Mouse (Mus musculus) CH12.LX (cell line): Measurements from ENCODE around the gene Vps13a. TPM values are rescaled to one million over a fixed set of nuclear protein-coding genes. Genes with fewer than 3 reads are reported as not detected.
"Not testable (repeated sequence)": the region's sequence is repeated elsewhere in the genome, so short reads cannot be mapped to it uniquely, and the experiment has no call there.

Experiments used
- DNase-seq: peaks from one replicate; pipeline ENCODE4 v3.0.0-alpha.2; 2013; ENCODE audit errors: extremely low read depth
- H3K27ac ChIP-seq: 2 replicates; pipeline ENCODE4 v1.5.1; 2012; ENCODE audit warnings: low read depth, mild to moderate bottlenecking, control low read depth, moderate library complexity; ENCODE audit not compliant: insufficient read depth
- H3K27me3 ChIP-seq: replicated peaks from 2 replicates; pipeline ENCODE3; 2012; ENCODE audit warnings: inconsistent platforms
- H3K36me3 ChIP-seq, 2 experiments: replicated peaks in 1 of 2; 2 replicates each; pipeline versions ENCODE3 to v1.6.1; 2012; ENCODE audit warnings: inconsistent platforms in 1 of 2, low read length in 1 of 2, mild to moderate bottlenecking in 1 of 2, mixed read lengths in 1 of 2, moderate library complexity in 1 of 2; ENCODE audit not compliant: control insufficient read depth in 1 of 2, insufficient read depth in 1 of 2
- H3K4me1 ChIP-seq, 2 experiments: 2 replicates each; pipeline ENCODE4 v1.6.1; 2012; ENCODE audit warnings: inconsistent platforms in 1 of 2, moderate library complexity in 1 of 2; ENCODE audit not compliant: insufficient read depth in 2 of 2, control insufficient read depth in 1 of 2
- H3K4me2 ChIP-seq: 2 replicates; pipeline ENCODE4 v1.6.1; 2012; ENCODE audit warnings: low read depth, mild to moderate bottlenecking, control low read depth; ENCODE audit not compliant: poor library complexity, insufficient read depth, severe bottlenecking
- H3K4me3 ChIP-seq, 3 experiments: fragments of 150-350 bp in 1 of 3; sonication (generic) in 1 of 3; replicated peaks in 1 of 3; 2 replicates each; pipeline versions ENCODE3 to v1.5.1; 2011 to 2012; ENCODE audit warnings: low read depth in 2 of 3, low read length in 2 of 3, mild to moderate bottlenecking in 2 of 3, moderate library complexity in 2 of 3, control low read depth in 1 of 3, improper control_type of control experiment in 1 of 3, inconsistent platforms in 1 of 3, mixed read lengths in 1 of 3; ENCODE audit not compliant: poor library complexity in 1 of 3
- H3K79me2 ChIP-seq: replicated peaks from 2 replicates; pipeline ENCODE4 v1.6.1; 2012; ENCODE audit warnings: mild to moderate bottlenecking, moderate library complexity; ENCODE audit not compliant: control insufficient read depth, poor library complexity, insufficient read depth, severe bottlenecking; ENCODE audit errors: extremely low read depth
- H3K9ac ChIP-seq: 2 replicates; pipeline ENCODE4 v1.6.1; 2012; ENCODE audit warnings: low read depth, mild to moderate bottlenecking, control low read depth, moderate library complexity; ENCODE audit not compliant: insufficient read depth
- H3K9me3 ChIP-seq: replicated peaks from 2 replicates; pipeline ENCODE3; 2012; ENCODE audit warnings: low read length, inconsistent platforms, mixed read lengths
- BHLHE40 ChIP-seq: IDR thresholded peaks from 2 replicates; pipeline ENCODE4 v1.6.1; 2011; ENCODE audit warnings: mild to moderate bottlenecking, low read depth, low read length, improper control_type of control experiment
- CHD1 ChIP-seq: IDR thresholded peaks from 2 replicates; pipeline ENCODE4 v1.6.1; 2012; ENCODE audit warnings: low read depth, low read length, improper control_type of control experiment, inconsistent platforms
- CHD2 ChIP-seq: IDR thresholded peaks from 2 replicates; pipeline ENCODE4 v1.6.1; 2011; ENCODE audit warnings: low read length, improper control_type of control experiment
- CTCF ChIP-seq, 2 experiments: IDR thresholded peaks in 1 of 2; conservative IDR thresholded peaks in 1 of 2; 2 replicates each; pipeline ENCODE4 v1.5.1; 2011 to 2012; ENCODE audit warnings: low read depth in 2 of 2, low read length in 2 of 2, improper control_type of control experiment in 1 of 2, inconsistent platforms in 1 of 2, mild to moderate bottlenecking in 1 of 2, moderate library complexity in 1 of 2
- EP300 ChIP-seq: IDR thresholded peaks from 2 replicates; pipeline ENCODE4 v1.6.1; 2011; ENCODE audit warnings: low read length, improper control_type of control experiment
- HCFC1 ChIP-seq: IDR thresholded peaks from 2 replicates; pipeline ENCODE4 v1.6.1; 2012; ENCODE audit warnings: low read depth, mild to moderate bottlenecking, inconsistent platforms, low read length, improper control_type of control experiment
- IRF4 ChIP-seq: IDR thresholded peaks from 2 replicates; pipeline ENCODE4 v1.6.1; 2014; ENCODE audit warnings: low read depth, mild to moderate bottlenecking, inconsistent platforms, low read length, improper control_type of control experiment
- JUN ChIP-seq: IDR thresholded peaks from 2 replicates; pipeline ENCODE4 v1.6.1; 2011; ENCODE audit warnings: low read depth, mild to moderate bottlenecking, low read length, improper control_type of control experiment, moderate library complexity; ENCODE audit not compliant: insufficient read depth
- MAX ChIP-seq: IDR thresholded peaks from 2 replicates; pipeline ENCODE4 v1.6.1; 2011; ENCODE audit warnings: low read length, improper control_type of control experiment
- MXI1 ChIP-seq: IDR thresholded peaks from 2 replicates; pipeline ENCODE4 v1.6.1; 2011; ENCODE audit warnings: mild to moderate bottlenecking, low read depth, low read length, improper control_type of control experiment
- MYC ChIP-seq: IDR thresholded peaks from 2 replicates; pipeline ENCODE4 v1.6.1; 2011; ENCODE audit warnings: low read depth, mild to moderate bottlenecking, improper control_type of control experiment, low read length
- NELFE ChIP-seq: IDR thresholded peaks from 2 replicates; pipeline ENCODE4 v1.6.1; 2011; ENCODE audit warnings: low read depth, low read length, improper control_type of control experiment
- NRF1 ChIP-seq: IDR thresholded peaks from 2 replicates; pipeline ENCODE4 v1.6.1; 2014; ENCODE audit warnings: low read depth, mild to moderate bottlenecking, inconsistent platforms, low read length, improper control_type of control experiment, moderate library complexity
- PAX5 ChIP-seq: IDR thresholded peaks from 2 replicates; pipeline ENCODE4 v1.6.1; 2012; ENCODE audit warnings: low read length, inconsistent platforms, mixed read lengths
- RAD21 ChIP-seq: IDR thresholded peaks from 2 replicates; pipeline ENCODE4 v1.6.1; 2011; ENCODE audit warnings: low read depth, mild to moderate bottlenecking, low read length, improper control_type of control experiment, moderate library complexity
- RCOR1 ChIP-seq: conservative IDR thresholded peaks from 2 replicates; pipeline ENCODE4 v1.6.1; 2012; ENCODE audit warnings: low read depth, mild to moderate bottlenecking, inconsistent platforms, low read length, improper control_type of control experiment
- SIN3A ChIP-seq: IDR thresholded peaks from 2 replicates; pipeline ENCODE4 v1.6.1; 2012; ENCODE audit warnings: low read length, improper control_type of control experiment, inconsistent platforms
- SMC3 ChIP-seq: IDR thresholded peaks from 2 replicates; pipeline ENCODE4 v1.6.1; 2011; ENCODE audit warnings: low read depth, low read length, improper control_type of control experiment
- UBTF ChIP-seq: IDR thresholded peaks from 2 replicates; pipeline ENCODE4 v1.6.1; 2012; ENCODE audit warnings: low read depth, mild to moderate bottlenecking, inconsistent platforms, low read length, improper control_type of control experiment, moderate library complexity
- USF2 ChIP-seq: conservative IDR thresholded peaks from 2 replicates; pipeline ENCODE4 v1.6.1; 2011; ENCODE audit warnings: low read depth, low read length, improper control_type of control experiment
- ZKSCAN1 ChIP-seq: IDR thresholded peaks from 2 replicates; pipeline ENCODE4 v1.6.1; 2012; ENCODE audit warnings: low read depth, inconsistent platforms, low read length, improper control_type of control experiment, borderline replicate concordance
- ZNF384 ChIP-seq: IDR thresholded peaks from 2 replicates; pipeline ENCODE4 v1.6.1; 2012; ENCODE audit warnings: low read depth, low read length, improper control_type of control experiment, inconsistent platforms
- dilution Hi-C: fragments of 300-500 bp; cut with MboI; formaldehyde crosslinking; loops from 2 replicates; pipeline ENCODE4 v1.14.3; 2020; ENCODE audit warnings: low sequenced_read_pairs; ENCODE audit not compliant: extremely low pct_unique_long_range_greater_than_20kb, extremely low pct_ligation_motif_present
- in situ Hi-C: fragments of 300-500 bp; cut with MboI; formaldehyde crosslinking; loops from 3 replicates; pipeline ENCODE4 v1.14.3; 2019; ENCODE audit warnings: low sequenced_read_pairs, low pct_ligation_motif_present, low pct_unique_long_range_greater_than_20kb, mixed read lengths
- polyA plus RNA-seq: library from polyadenylated mRNA; unstranded; fragments of >175 nt; gene quantifications from 2 replicates; pipeline ENCODE4 v1.2.1, GENCODE M21; 2012; ENCODE audit warnings: low read depth; ENCODE audit not compliant: insufficient read length
- total RNA-seq, 2 experiments: library from RNA; depleted of rRNA; stranded (reverse); fragments of 300-350 nt in 1 of 2; fragments of >200 nt in 1 of 2; gene quantifications; 2 replicates each; pipeline ENCODE4 v1.2.3; 2012 to 2014

Gene Vps13a
- total and polyA plus RNA-seq, 3 experiments, result 32.5 to 36.7 (median 35.9) TPM

DNA sequence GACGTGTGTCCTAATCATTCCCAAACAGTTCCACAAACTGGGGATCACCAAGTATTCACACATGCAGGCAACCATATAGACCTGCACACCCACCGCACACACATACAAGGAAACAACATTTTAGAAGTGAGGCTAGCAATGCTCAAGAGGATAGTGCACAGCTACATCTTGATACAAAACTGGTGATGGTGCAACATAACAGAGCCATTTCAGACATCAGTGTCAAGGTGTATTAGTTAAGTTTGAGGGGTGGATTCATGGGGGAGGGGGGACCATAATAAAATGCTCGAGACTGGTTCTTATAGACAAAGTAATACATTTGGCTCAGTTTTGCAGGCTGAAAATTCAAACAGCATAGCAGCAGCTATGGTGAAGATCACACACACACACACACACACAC lies 2.8 kb downstream of the Vps13a start:
- Histone ChIP-seq H3K27me3 (peaks cover 3% of the 10 kb centered on the region), H3K4me2 (peak overlapping the region; percentile 96), H3K36me3 (peaks cover 0 to 3% of the 10 kb centered on the region in 2 experiments), H3K4me3 (peak overlapping the region; percentile 63 to 91 (median 86)), H3K27ac (peak overlapping the region; percentile 8; the same call in 1 of the 2 replicates), H3K79me2 (peaks cover 55% of the 10 kb centered on the region), H3K9ac (peak overlapping the region; percentile 69), H3K9me3 (no peaks in the 10 kb centered on the region), H3K4me1 (peaks cover 10 to 31% of the 10 kb centered on the region in 2 experiments)
- dilution Hi-C loops, result no loop called here
- in situ Hi-C loops, result loop anchor here (10.0 kb wide), 1 partner anchor 183 kb away; no protein-coding TSS in a partner anchor
- no peak for DNase-seq
- TF ChIP-seq PAX5 (no peak), CHD1 (no peak), RCOR1 (no peak), SIN3A (no peak), NELFE (no peak), HCFC1 (no peak), USF2 (no peak), JUN (no peak), ZNF384 (no peak), SMC3 (no peak)

DNA sequence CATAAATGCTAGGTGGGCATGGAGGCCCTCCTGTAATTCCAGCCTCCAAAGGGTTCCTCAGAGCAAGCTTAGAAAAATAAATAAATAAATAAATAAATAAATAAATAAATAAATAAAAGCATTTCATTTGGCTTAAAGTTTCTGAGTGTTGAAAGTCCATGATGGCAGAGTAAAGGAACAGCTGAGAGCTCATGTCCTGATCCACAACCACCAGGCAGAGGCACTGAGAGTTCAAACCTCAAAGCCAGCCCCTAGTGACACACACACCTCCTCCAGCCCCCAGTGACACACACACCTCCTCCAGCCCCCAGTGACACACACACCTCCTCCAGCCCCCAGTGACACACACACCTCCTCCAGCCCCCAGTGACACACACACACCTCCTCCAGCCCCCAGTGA lies 3.3 kb downstream of the Vps13a start:
- not testable (repeated sequence) for H3K27ac ChIP-seq

DNA sequence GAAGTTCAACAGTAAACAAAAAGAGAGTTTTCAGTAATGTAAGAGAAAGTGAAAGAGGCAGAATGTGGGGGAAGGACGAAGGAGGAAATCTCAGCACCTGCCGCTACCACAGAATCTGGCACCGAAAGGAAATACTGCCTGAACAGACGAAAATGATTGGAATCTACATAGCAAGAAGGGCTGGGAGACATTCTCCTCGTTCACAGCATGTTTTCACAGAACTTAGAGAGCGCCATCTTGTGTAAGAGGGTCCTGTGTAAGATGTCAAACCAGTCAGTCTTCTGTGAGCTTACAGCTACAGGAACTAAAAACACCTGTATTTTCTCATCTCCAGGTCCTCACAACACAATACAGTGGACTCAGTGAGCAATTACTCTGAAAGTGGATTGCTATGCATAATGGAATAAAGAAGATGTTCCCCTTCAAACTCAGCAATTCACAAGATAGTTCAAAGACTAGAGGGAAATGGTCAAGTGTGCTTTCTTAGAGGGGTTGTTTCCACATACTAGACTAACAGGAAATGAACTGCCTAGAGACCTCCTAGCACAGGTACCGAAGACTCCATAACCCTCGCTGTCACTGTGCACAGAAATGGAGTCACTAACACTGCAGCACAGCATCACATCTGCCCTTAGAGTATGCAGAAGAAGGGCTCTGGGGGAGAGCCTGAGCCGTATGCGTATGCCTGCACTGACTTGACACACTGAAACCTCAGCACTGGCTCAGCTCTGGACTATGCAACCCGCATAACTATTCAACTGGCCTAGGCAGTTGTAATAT lies 7.3 kb downstream of the Vps13a start:
- Histone ChIP-seq H3K4me1 (peaks cover 7 to 46% of the 10 kb centered on the region in 2 experiments), H3K27ac (peak overlapping the region; percentile 38), H3K4me3 (peak overlapping the region; percentile 41 to 65 (median 52)), H3K9me3 (no peaks in the 10 kb centered on the region), H3K36me3 (peaks cover 0 to 5% of the 10 kb centered on the region in 2 experiments), H3K4me2 (peak overlapping the region; percentile 60), H3K27me3 (no peaks in the 10 kb centered on the region), H3K9ac (peak overlapping the region; percentile 89), H3K79me2 (peaks cover 50% of the 10 kb centered on the region)
- DNase-seq, result peak; percentile 39
- dilution Hi-C loops, result no loop called here
- 0 out of 2 replicates have a peak, but pooled peaks have one; percentile 17 for TF ChIP-seq IRF4
- TF ChIP-seq RCOR1, result no peak
- no peak for TF ChIP-seq HCFC1
- no peak for TF ChIP-seq ZKSCAN1
- 0 out of 2 replicates have a peak, but pooled peaks have one; percentile 27 for TF ChIP-seq MAX
- peak; percentile 46 for TF ChIP-seq RAD21
- no peak for TF ChIP-seq CHD2
- TF ChIP-seq MYC, result peak; percentile 58; the same call in 1 of the 2 replicates
- 0 out of 2 replicates have a peak, but pooled peaks have one; percentile 31 for TF ChIP-seq BHLHE40
- no peak for TF ChIP-seq EP300
- TF ChIP-seq CTCF (conservative IDR thresholded peaks at IDR 0.05 in 1 of 2, IDR thresholded peaks at IDR 0.05 in 1 of 2; ENCODE audit: low read depth in 2 of 2, low read length in 2 of 2), result peak in 1 of 2 experiments; percentile 63; a peak in 2 of 4 replicates
- peak; percentile 42 for TF ChIP-seq SIN3A
- TF ChIP-seq UBTF, result no peak
- no peak for TF ChIP-seq NRF1
- 0 out of 2 replicates have a peak, but pooled peaks have one; percentile 23 for TF ChIP-seq MXI1
- peak; percentile 36 for TF ChIP-seq SMC3
- in situ Hi-C loops, result loop anchor here (10.0 kb wide), 1 partner anchor 179 kb away; no protein-coding TSS in a partner anchor

More for the DNA sequence above, 3.3 kb downstream of the Vps13a start:
- H3K9ac ChIP-seq, H3K27me3 ChIP-seq, dilution Hi-C loops, H3K36me3 ChIP-seq, H3K9me3 ChIP-seq, DNase-seq: not testable (repeated sequence)
- Histone ChIP-seq H3K4me3 (peak overlapping the region in 1 of 3 experiments; percentile 63), H3K4me2 (peak overlapping the region; percentile 96), H3K79me2 (peaks cover 58% of the 10 kb centered on the region), H3K4me1 (peaks cover 7 to 35% of the 10 kb centered on the region in 2 experiments)
- in situ Hi-C loops, result loop anchor here (10.0 kb wide), 1 partner anchor 183 kb away; no protein-coding TSS in a partner anchor
